Comparison of ENCODE assay signal across 1 mouse cellular context in genomic region chr1:135312201-135312600, GRCm38 (mm10).
TF ChIP-seq lines count a peak whose summit lies in the region.

No protein-coding gene starts in this region.

TF ChIP-seq in MEL, 35 proteins besides CTCF, POLR2A, EP300 and RAD21 (continued from another document):
- no peak for TF ChIP-seq HCFC1 (IDR thresholded peaks at IDR 0.05; ENCODE audit: low read depth, low read length)
- TF ChIP-seq JUND (IDR thresholded peaks at IDR 0.05; ENCODE audit: low read depth, low read length), result no peak
- no peak for TF ChIP-seq ETS1 (IDR thresholded peaks at IDR 0.05; ENCODE audit: low read depth, low read length)
- TF ChIP-seq MEF2A (IDR thresholded peaks at IDR 0.05; ENCODE audit: extremely low read depth, insufficient replicate concordance, low read depth, low read length, poor library complexity, severe bottlenecking), result no peak
- TF ChIP-seq ELF1 (IDR thresholded peaks at IDR 0.05; ENCODE audit: low read depth, low read length), result no peak
- TF ChIP-seq MYC (IDR thresholded peaks at IDR 0.05; ENCODE audit: low read depth, low read length), result no peak
